Mouse (Mus musculus) midbrain, embryonic 16.5 days (tissue): ENCODE results near the gene Ugt1a6b. TPM values are rescaled to one million over a fixed set of nuclear protein-coding genes. Genes with fewer than 3 reads are reported as not detected.
A peak's percentile ranks its signal among the peaks of the same experiment; 100 is the strongest.

Source experiments
- ATAC-seq: fragments of 200-750 bp; cut with Nextera tagmentation; 2 replicates; pipeline ENCODE4 v1.8.0; 2017; ENCODE audit warnings: moderate TSS enrichment
- H3K27ac ChIP-seq: fragments of 300-500 bp; sonication (generic); 2 replicates; pipeline ENCODE4 v1.5.1; 2014; ENCODE audit warnings: mild to moderate bottlenecking, low read length, mixed read lengths
- H3K27me3 ChIP-seq: fragments of 300-500 bp; sonication (generic); 2 replicates; pipeline ENCODE4 v1.6.1; 2014; ENCODE audit warnings: low read depth, low read length, mixed read lengths; ENCODE audit not compliant: control insufficient read depth, insufficient read depth
- H3K36me3 ChIP-seq: fragments of 300-500 bp; sonication (generic); 2 replicates; pipeline ENCODE4 v1.6.1; 2014; ENCODE audit warnings: mild to moderate bottlenecking, low read length, moderate library complexity, mixed read lengths; ENCODE audit not compliant: control insufficient read depth, insufficient read depth
- H3K4me1 ChIP-seq: fragments of 300-500 bp; sonication (generic); 2 replicates; pipeline ENCODE4 v1.6.1; 2014; ENCODE audit warnings: mild to moderate bottlenecking, low read length, mixed read lengths; ENCODE audit not compliant: control insufficient read depth, insufficient read depth
- H3K4me2 ChIP-seq: fragments of 300-500 bp; sonication (generic); 2 replicates; pipeline ENCODE4 v1.6.1; 2014; ENCODE audit warnings: mild to moderate bottlenecking, low read length, mixed read lengths
- H3K4me3 ChIP-seq: fragments of 300-500 bp; sonication (generic); 2 replicates; pipeline ENCODE4 v1.5.1; 2014; ENCODE audit warnings: low read depth, mild to moderate bottlenecking, low read length, moderate library complexity, mixed read lengths
- H3K9ac ChIP-seq: fragments of 300-500 bp; sonication (generic); 2 replicates; pipeline ENCODE4 v1.6.1; 2014; ENCODE audit warnings: low read depth, low read length, mixed read lengths
- H3K9me3 ChIP-seq: fragments of 300-500 bp; sonication (generic); replicated peaks from 2 replicates; pipeline ENCODE4 v1.6.1; 2014; ENCODE audit warnings: mild to moderate bottlenecking, low read length, mixed read lengths; ENCODE audit not compliant: control insufficient read depth, poor library complexity, severe bottlenecking
- WGBS: fragments of 180-500 bp; shearing (Covaris S2); extraction: QIAGEN DNeasy Blood & Tissue Kit; methylation state at CpG from one replicate; pipeline ENCODE4 v1.1.7; 2014; 5-methylcytosine and 5-hydroxymethylcytosine counted together
- polyA plus RNA-seq: library from polyadenylated mRNA; unstranded; fragments of >200 nt; fragmentation: Nextera tagmentation; extraction: Ambion mirVana; gene quantifications from 2 replicates; pipeline ENCODE4 v1.2.1, GENCODE M21; 2015

Ugt1a6b gene
- polyA plus RNA-seq, 1 experiment from 2014 or later: 0.60 TPM

DNA sequence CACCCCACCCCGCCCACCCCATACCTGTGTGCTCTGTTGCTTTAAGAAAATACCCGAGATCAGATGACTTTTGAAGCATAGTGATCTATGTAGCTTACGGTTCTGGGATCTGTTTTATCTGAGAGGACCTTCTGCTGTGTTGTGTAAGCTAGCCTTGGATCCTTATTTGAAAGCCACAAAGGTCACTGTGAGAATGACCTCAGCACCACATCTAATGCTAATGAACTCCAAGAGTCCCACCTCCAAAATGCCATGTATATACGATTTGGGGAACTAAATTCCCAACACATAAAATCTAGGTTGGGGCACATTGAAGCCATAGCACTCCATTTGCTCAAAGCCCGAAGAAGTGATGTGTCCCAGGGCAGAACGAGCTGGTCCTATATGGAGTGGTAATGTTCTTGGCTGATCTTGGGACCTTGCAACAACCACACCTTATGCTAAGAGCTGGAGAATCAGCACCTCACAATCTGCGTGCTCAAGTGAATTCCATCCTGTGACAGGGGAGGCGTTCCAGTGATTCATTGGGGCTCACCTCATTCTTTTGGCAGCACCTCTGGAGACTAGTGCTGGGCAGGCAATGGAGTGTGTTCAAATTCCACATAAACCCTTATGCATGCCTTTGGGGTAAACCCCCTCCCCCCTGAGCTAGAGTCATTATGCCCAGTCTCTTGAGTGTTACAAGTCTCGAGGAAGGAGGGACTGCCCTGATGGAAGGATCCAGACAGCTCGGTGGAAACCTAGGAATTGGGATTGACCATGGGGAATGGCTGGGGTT is 154.0 kb downstream of the Ugt1a6b start:
- H3K36me3 ChIP-seq: peaks cover 17% of the 10 kb centered on the region
- H3K4me2 ChIP-seq: no peak overlapping the region
- H3K9ac ChIP-seq: no peak overlapping the region
- ATAC-seq: no peak
- H3K27ac ChIP-seq: no peak overlapping the region
- H3K9me3 ChIP-seq: peaks cover 44% of the 10 kb centered on the region
- no peak overlapping the region for H3K4me3 ChIP-seq
- H3K27me3 ChIP-seq: no peaks in the 10 kb centered on the region
- H3K4me1 ChIP-seq: no peaks in the 10 kb centered on the region
- whole genome bisulfite sequencing: 80% methylated on average over 10 of the region's 10 CpGs

DNA sequence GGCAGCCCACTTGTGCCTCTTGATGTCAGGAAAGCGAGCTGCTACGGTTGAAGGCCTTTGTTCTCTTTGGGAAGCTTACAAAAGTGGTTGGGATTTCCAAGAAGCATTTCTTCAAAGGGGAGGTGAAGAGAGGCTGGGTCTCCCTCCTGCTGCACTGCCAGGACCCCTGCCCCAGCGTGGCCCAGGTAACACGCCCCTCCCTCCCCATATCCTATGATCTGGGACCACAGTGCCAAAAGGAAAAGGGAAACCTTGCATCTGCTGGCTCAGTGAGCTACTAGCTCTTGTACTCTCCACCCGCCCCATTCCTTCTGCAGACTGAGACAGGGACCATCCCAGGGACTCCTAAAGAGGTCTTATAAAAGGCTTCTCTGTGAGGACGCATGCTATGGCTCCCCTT is 154.6 kb downstream of the Ugt1a6b start:
- Histone ChIP-seq H3K36me3 (peaks cover 23% of the 10 kb centered on the region), H3K27me3 (no peaks in the 10 kb centered on the region), H3K4me1 (no peaks in the 10 kb centered on the region), H3K9ac (no peak overlapping the region), H3K4me2 (no peak overlapping the region), H3K27ac (no peak overlapping the region), H3K9me3 (peaks cover 38% of the 10 kb centered on the region), H3K4me3 (no peak overlapping the region)
- ATAC-seq: no peak
- WGBS: 79% methylated on average over 6 of the region's 6 CpGs

- peaks cover 30% of the 10 kb centered on the region for H3K36me3 ChIP-seq
- ATAC-seq: no peak
- H3K4me2 ChIP-seq: no peak overlapping the region
- no peak overlapping the region for H3K4me3 ChIP-seq
- H3K4me1 ChIP-seq: no peaks in the 10 kb centered on the region
- H3K27ac ChIP-seq: no peak overlapping the region
- H3K9me3 ChIP-seq: peaks cover 34% of the 10 kb centered on the region
- 71% methylated on average over 6 of the region's 6 CpGs for WGBS
- no peaks in the 10 kb centered on the region for H3K27me3 ChIP-seq
- no peak overlapping the region for H3K9ac ChIP-seq
These were observed 155.3 kb downstream of the Ugt1a6b start for GRCm38 (mm10) chr1:88258361-88258760.

DNA sequence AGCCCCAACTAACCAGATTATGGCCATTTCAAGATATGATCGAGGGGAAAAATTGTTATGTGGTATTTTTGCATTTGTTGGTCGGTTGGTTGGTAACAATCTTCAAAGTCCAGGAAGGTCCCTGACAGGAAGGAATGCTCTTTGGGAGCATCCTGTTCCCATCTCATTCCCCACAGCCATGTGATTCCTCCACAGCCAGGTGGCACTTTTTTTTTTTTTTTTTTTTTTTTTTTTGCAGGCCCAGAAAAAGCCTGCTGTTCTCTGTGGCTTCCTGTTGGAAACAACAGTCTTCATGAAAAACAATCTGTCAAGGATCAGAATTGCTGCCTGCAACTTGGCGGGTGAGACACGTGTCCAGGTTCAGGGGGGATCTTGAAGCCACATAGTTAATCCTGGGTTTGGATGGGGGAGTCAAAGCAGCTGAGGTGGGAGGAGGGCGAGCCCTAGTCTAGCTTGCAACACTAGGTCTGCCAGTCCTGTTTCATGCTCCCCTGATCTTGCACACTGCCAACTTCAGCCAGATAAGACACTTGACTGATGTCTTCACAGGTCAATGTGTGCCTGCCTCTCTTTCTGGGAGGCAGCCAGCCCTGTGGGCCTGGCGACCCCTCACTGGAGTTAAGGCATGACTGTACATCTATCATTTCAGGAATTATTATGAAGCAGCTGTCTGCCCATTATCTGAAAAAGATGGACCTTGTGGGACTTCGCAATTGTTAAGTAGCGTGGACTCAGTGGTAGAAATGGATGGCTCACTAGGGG is 156.0 kb downstream of the Ugt1a6b start:
- Histone ChIP-seq H3K36me3 (peaks cover 37% of the 10 kb centered on the region), H3K4me3 (no peak overlapping the region), H3K9me3 (peaks cover 34% of the 10 kb centered on the region), H3K9ac (no peak overlapping the region), H3K27me3 (no peaks in the 10 kb centered on the region), H3K4me2 (no peak overlapping the region), H3K4me1 (no peaks in the 10 kb centered on the region), H3K27ac (no peak overlapping the region)
- ATAC-seq: peak; percentile 3; the same call in 1 of the 2 replicates
- WGBS: 82% methylated on average over 8 of the region's 8 CpGs

GRCm38 (mm10) chr1:88259643-88260024 is 156.6 kb downstream of the Ugt1a6b start:
- Histone ChIP-seq H3K27me3 (no peaks in the 10 kb centered on the region), H3K4me2 (no peak overlapping the region), H3K9me3 (peaks cover 30% of the 10 kb centered on the region), H3K36me3 (peaks cover 43% of the 10 kb centered on the region), H3K4me1 (no peaks in the 10 kb centered on the region), H3K4me3 (no peak overlapping the region), H3K9ac (no peak overlapping the region), H3K27ac (no peak overlapping the region)
- peak; percentile 3; the same call in 1 of the 2 replicates for ATAC-seq
- WGBS: 74% methylated on average over 4 of the region's 4 CpGs

GRCm38 (mm10) chr1:88260114-88260513 is 157.1 kb downstream of the Ugt1a6b start:
- 86% methylated on average over 6 of the region's 6 CpGs for WGBS
- Histone ChIP-seq H3K9me3 (peaks cover 25% of the 10 kb centered on the region), H3K27me3 (no peaks in the 10 kb centered on the region), H3K4me3 (no peak overlapping the region), H3K27ac (no peak overlapping the region), H3K4me2 (no peak overlapping the region), H3K4me1 (no peaks in the 10 kb centered on the region), H3K36me3 (peaks cover 48% of the 10 kb centered on the region), H3K9ac (no peak overlapping the region)
- ATAC-seq: no peak; the same call in 1 of the 2 replicates

DNA sequence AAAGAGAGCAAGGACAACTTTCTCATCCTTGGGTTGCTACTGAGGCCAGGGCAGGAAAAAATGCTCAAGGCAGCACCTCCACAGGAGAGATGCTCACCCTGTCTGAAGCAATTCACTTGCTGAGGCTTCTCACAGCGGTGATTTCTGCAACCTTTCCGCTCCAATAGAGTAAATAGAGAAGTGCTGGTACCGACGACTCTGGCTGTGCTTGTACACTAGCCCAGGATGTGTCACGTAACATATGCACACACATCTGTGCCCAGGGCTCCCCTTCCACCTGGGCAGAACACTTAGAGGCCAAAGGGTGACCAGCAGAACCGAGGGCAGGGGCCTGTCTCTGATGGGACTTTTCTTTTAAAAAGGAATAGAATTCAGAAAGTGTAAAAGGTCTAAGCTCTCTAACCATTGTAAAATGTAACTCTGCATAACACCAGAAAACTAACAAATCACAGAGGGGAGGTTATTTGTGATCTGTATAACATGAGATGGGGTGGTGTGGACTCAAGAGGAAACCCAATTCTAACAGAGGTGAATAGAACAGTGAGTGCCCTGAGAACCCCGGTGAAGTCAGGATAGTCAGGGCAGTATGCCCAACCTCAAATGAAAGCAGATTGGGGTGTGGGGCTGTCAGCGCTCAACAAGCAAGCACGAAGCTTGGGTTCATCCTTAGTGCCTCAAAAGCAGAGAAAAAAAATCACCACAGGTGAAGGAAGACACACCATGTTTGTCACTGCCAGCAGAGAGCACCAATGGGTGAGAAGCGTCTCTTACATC is 157.7 kb downstream of the Ugt1a6b start:
- ATAC-seq: no peak
- H3K9me3 ChIP-seq: peaks cover 18% of the 10 kb centered on the region
- peaks cover 54% of the 10 kb centered on the region for H3K36me3 ChIP-seq
- H3K4me3 ChIP-seq: no peak overlapping the region
- H3K27ac ChIP-seq: no peak overlapping the region
- no peak overlapping the region for H3K4me2 ChIP-seq
- no peaks in the 10 kb centered on the region for H3K27me3 ChIP-seq
- H3K9ac ChIP-seq: no peak overlapping the region
- H3K4me1 ChIP-seq: no peaks in the 10 kb centered on the region
- 84% methylated on average over 10 of the region's 10 CpGs for WGBS

DNA sequence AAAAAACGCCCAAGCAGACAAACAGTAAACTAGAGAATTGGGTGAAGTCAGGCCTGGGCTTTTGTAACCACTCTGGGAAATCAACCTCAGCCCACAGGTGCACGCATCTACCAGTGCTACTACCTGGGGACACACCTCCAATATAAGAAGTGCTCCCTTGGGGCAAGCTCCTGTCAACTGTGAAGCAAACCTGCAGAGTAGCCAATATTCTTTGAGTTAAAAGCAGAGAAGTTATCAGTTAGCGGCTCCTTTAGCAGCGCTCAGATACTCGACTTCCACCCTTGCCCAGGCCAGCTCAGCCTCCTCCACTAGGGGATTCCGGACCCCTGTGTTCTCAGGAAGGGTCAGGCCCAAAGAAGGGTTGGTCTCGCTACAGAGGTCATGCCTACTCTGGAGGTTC is 158.7 kb downstream of the Ugt1a6b start:
- peaks cover 9% of the 10 kb centered on the region for H3K9me3 ChIP-seq
- H3K4me1 ChIP-seq: no peaks in the 10 kb centered on the region
- H3K4me2 ChIP-seq: no peak overlapping the region
- H3K4me3 ChIP-seq: no peak overlapping the region
- H3K27ac ChIP-seq: no peak overlapping the region
- H3K36me3 ChIP-seq: peaks cover 64% of the 10 kb centered on the region
- no peak for ATAC-seq
- H3K27me3 ChIP-seq: no peaks in the 10 kb centered on the region
- WGBS: 87% methylated on average over 7 of the region's 7 CpGs
- H3K9ac ChIP-seq: no peak overlapping the region
